Mouse (Mus musculus) activated CD4-positive, CD25-positive, alpha-beta regulatory T cell, adult 4 months (primary cell): ENCODE results near the gene Chaf1a. TPM values are rescaled to one million over a fixed set of nuclear protein-coding genes. Genes with fewer than 3 reads are reported as not detected.

Experiments used
- ATAC-seq: one replicate; pipeline ENCODE4 v1.8.0; 2017
- polyA plus RNA-seq, 2 experiments: library from polyadenylated mRNA; unstranded; fragments of 100-300 nt; shearing (Covaris generic); gene quantifications; one replicate each; pipeline ENCODE4 v1.2.1; 2017

Chaf1a gene
- polyA plus RNA-seq, 2 experiments from 2014 or later: 1.0 to 1.6 TPM

GRCm38 (mm10) chr17:56020400-56021084, 19.7 kb upstream of the Chaf1a start:
- ATAC-seq: no peak

DNA sequence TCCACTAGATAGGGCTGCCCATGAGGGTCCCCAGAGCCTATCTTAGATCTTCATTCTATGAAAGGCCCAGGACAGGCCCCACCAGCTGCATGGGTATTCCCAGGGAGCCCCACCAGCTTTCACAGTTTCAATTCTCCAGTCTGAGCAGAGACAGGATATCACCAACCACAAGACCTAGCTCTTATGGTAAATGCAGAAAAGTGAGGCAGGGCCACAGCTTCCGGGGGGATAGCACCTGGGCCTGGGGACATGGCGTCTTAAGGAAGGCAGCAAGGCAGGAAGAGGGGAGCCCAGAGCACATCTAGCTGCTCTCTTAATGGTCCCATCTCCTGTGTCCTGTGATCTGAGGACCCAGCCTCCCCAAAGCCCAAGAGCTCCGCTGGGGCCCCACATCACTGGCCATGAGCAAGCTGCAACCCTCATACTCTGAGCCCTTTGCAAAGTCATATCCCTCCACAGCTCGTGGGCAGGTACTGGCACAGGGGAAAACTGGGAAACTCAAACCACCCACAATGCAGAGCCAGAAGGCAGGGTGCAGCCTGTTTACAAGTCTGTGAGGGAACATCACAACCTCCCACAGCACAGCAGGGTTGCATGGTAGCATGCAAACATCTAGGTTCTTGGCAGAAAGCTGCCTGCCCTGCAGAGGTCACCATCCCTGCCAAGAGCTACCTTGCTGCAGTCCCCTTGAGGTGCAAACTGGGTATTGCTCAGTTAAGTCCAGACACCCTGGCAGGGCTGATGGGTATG, 18.9 kb upstream of the Chaf1a start:
- peak; percentile 80 for ATAC-seq

GRCm38 (mm10) chr17:56022131-56022988, 17.9 kb upstream of the Chaf1a start:
- ATAC-seq: peak; percentile 32

- no peak for ATAC-seq
Observed at GRCm38 (mm10) chr17:56022989-56023290, 17.3 kb upstream of the Chaf1a start.

DNA sequence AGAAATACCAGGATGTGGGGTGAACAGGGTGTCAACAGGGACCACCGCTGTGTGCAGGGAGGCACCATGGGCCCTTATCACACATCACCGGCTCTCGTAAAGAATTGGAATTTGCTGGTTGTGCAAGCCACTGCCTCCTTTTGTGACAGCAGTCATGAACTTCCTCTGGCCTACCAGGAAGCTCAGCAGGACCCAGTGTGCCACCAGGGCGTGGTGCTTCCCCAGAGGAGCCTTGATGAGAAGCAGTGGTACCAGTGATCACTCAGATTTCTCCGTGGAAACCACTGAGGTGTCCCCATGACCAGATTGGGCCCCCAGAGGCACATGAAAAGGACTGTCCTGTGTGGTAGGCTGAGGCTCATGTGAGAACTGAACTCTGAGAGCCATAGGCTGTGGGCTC, 16.9 kb upstream of the Chaf1a start:
- ATAC-seq: peak; percentile 31

DNA sequence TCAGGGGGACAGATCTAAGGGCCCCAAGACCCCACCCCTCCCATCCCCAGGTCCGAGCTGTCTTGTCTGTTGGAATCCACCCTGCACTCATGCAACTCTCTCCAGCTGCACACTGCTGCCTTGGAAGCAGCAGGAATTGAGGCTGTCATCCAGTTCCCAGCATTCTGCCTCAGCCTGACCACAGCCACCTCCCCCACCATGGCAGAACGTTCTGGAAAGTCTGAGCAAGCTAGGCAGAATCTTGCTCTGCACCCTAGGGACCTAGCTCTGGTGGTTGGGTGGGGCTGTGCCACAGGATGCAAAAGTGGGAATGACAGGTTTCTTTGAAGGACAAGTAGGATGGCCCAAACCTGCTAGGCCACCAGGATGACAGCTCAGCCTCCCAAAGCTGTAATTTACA, 15.8 kb upstream of the Chaf1a start:
- no peak for ATAC-seq

DNA sequence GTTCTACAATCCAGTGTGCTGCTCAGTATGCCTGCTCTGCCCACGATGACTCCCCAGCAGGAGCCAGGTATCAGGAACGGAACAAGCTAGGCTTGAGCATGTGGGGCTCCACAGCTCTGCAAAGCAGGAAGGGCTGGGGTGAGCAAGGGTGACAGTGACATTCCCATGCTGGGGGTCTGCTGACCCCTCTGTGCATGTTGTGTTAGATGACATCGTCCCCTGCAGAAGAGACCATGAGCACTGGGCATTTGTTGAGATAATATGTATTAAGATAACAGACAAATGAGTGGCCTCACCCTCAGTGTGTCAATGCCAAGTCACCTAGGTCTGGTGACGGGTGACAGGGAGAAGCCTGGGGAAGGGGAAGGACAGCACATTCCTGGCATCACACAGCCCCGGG, 15.3 kb upstream of the Chaf1a start:
- ATAC-seq: no peak

GRCm38 (mm10) chr17:56026303-56026702, 13.9 kb upstream of the Chaf1a start:
- no peak for ATAC-seq

DNA sequence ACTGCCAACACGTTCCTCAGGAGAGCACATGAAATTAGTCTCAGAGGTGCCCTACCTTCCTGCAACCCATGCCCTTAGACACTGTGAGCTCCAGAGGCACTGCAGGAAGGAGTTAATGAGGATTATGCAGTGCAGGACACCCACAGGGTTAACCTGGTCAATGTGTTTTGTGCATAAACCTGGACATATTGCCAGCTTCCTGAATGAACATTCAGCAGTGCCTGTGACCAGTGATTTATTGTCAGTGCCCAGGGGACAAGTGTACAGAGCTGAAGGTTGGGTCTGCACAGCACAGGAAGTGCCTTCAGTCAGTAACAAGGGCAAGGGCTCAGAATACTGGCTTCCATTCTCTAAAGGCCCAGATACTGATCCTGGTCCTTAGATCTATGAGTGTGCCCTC, 13.4 kb upstream of the Chaf1a start:
- no peak for ATAC-seq

DNA sequence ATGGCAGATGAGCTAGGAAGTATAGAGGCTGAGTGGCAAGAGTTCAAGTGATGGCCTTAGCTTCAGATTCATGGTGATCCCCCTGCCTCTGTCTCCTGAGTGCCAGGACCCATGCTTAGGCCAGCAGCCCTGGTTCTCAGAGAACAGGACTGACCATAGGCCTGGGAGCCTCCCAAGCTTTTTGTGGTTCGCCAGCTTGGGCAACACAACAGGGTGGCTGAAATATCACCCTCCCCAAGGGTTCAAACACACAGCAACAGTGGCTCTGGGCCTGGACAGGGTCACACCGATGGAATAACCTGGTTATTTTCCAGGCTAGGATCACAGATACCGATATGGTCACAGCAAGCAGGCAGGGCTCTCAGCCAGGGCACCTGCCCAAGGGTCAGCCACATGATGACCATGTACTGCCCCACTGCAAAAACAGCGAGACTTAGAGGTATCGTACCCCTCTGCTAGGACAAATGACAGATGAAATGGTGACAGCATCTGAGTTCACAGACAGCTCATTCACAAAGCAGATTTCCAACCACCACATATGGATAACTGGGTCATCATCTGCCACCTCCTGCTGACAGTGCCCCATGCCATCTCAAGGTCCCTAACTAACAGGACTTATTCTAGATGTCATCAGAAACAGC, 12.3 kb upstream of the Chaf1a start:
- no peak for ATAC-seq

GRCm38 (mm10) chr17:56030238-56030870, 9.9 kb upstream of the Chaf1a start:
- no peak for ATAC-seq

DNA sequence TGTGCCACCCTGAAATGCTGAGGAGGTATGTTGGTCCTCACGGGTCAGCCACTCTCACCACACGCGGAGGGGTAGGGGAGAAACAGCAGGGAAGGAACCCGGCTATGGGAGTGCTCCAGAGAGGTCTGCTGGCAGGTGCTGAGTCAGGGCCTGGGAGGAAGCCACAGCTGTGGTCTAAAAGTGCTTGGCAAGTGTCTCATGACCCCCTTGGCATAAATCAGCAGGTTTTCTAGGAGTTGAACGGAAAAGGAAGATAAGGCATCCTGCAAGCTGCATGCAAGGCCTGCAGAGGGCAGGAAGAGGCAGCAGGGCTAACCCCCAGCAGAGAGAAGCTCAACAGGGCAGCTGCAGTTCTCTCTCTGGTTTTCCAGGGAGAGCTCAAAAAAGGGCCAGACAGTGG, 9.3 kb upstream of the Chaf1a start:
- no peak for ATAC-seq

GRCm38 (mm10) chr17:56031431-56031830, 8.8 kb upstream of the Chaf1a start:
- ATAC-seq: no peak

- ATAC-seq: no peak
Observed at GRCm38 (mm10) chr17:56032127-56032733, 8.0 kb upstream of the Chaf1a start.

- no peak for ATAC-seq
Observed at GRCm38 (mm10) chr17:56032831-56033230, 7.4 kb upstream of the Chaf1a start.

DNA sequence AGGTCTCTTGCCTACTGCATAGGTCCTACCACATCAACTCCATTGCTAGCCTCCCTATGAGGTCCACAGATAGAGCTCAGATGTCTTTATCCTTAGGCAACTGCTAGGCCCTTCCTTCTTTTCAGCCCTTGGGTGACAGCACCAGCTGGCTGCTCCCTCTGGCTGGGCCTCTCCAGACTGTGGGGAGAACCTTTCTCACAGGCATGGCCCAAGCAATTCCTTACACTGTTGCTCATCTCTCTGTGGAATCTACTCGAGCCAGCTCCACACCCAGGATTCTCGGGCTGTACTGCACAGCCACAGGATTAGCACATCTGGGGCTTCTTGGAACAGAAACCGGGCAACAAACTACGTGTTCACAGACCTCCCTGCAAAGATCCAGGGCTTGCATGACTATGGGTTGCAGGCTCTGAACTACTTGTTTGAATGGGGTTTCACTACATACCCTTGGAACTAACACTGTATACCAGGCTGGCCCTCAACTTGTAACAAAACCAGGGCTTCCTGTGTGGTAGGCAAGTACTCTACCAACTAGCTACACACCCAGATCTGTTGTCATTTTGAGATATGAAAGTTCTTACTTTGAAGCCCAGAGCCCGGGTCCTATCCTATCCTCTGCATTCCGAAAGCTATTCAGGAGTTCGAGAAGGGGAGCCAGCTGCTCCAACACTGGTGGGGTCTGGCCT, 6.1 kb upstream of the Chaf1a start:
- ATAC-seq: peak; percentile 41

- no peak for ATAC-seq
Observed at GRCm38 (mm10) chr17:56034726-56035100, 5.5 kb upstream of the Chaf1a start.

- ATAC-seq: no peak
Observed at GRCm38 (mm10) chr17:56035216-56035615, 5.0 kb upstream of the Chaf1a start.

DNA sequence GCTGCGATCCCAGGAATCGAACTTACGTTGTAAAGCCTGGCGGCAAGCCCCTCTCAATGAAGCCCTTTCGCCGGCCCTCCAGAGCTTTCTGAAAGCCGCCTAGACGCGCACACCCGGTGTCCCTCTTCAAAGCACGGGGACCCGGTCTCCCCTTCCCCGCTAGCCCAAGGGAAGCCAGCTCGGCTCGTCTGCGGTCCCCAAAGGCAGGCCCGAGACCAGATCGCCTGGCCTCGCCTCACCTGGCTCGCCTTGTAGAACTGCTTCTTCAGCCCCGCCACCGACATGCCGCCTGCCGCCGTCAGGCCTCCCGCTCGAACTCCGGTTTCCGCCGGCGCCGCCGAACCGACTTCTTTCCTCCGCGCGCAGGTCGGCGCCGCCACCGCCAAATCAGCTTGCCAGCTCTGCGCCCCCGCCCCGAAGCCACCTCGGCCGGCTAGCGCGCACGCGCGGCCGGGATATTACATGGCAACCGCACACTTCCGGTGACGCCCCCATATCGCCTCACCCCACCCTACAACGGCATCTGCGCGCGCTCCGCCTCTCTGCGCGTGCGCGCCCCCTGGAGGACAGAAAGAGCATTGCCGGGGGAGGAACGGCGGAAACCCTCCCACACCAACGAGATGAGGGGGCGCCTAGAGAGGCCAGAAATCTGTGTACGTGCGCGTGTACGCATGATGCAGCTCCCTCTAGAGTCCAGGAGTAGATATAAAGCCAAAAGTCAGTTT, 3.9 kb upstream of the Chaf1a start, which contains the start of gene Sh3gl1:
Gene Sh3gl1, minus strand, starts transcription at position 460 of the 725 bp plus-strand sequence.
- peak; percentile 68 for ATAC-seq

- no peak for ATAC-seq
Observed at GRCm38 (mm10) chr17:56036901-56037287, 3.3 kb upstream of the Chaf1a start.
